ENCODE assay signal across 7 mouse cellular contexts in genomic region chr10:4620596-4621504, GRCm38 (mm10). TPM values are rescaled to one million over a fixed set of nuclear protein-coding genes. Genes with fewer than 3 reads are reported as not detected.
DNase-seq lines count a peak whose midpoint lies in the region; ATAC-seq and TF ChIP-seq lines count a peak whose summit lies in the region.

No protein-coding gene starts in this region.

- no peaks in the 10 kb centered on the region for H3K36me3 ChIP-seq in kidney, postnatal 0 days (ENCODE audit: insufficient read depth, low read length)
- no peaks in the 10 kb centered on the region for H3K36me3 ChIP-seq in midbrain, embryonic 14.5 days (ENCODE audit: control insufficient read depth, insufficient read depth, low read length)

- no peak overlapping the region for H3K4me2 ChIP-seq in kidney, postnatal 0 days (ENCODE audit: low read length)
- H3K4me2 ChIP-seq in midbrain, embryonic 14.5 days (ENCODE audit: low read length): no peak overlapping the region

- no peaks in the 10 kb centered on the region for H3K27me3 ChIP-seq in kidney, postnatal 0 days (ENCODE audit: insufficient read depth, low read length)
- H3K27me3 ChIP-seq in midbrain, embryonic 14.5 days (ENCODE audit: control insufficient read depth, insufficient read depth, low read length): no peaks in the 10 kb centered on the region

- peak; percentile 63 for DNase-seq in adrenal gland, postnatal 25 days
- DNase-seq in gastrocnemius, adult 8-10 months (ENCODE audit: low spot score in 2 of 2): peak; percentile 86 to 91
- DNase-seq in kidney, postnatal 0 days (ENCODE audit: low spot score): peak; percentile 41
- peak; percentile 86 for DNase-seq in skeletal muscle tissue, adult 2 months (ENCODE audit: low read depth, low spot score)
- no peak for DNase-seq in layer of hippocampus, postnatal 14 days (ENCODE audit: low spot score in 2 of 2)
- DNase-seq in midbrain, embryonic 14.5 days: no peak
- DNase-seq in frontal cortex, postnatal 36 days (ENCODE audit: low spot score in 2 of 2): no peak

- no peak for TF ChIP-seq CTCF in kidney, postnatal 0 days (IDR thresholded peaks at IDR 0.05; ENCODE audit: low read depth)

- ATAC-seq in kidney, postnatal 0 days (replicated peaks; ENCODE audit: low FRiP score, low read depth): 0 out of 2 replicates have a peak, but pooled peaks have one; percentile 22
- no peak for ATAC-seq in midbrain, embryonic 14.5 days (ENCODE audit: low FRiP score, low TSS enrichment)

- H3K4me1 ChIP-seq in kidney, postnatal 0 days (replicated peaks; ENCODE audit: insufficient read depth, low read length): 0 out of 2 replicates have a peak, but pooled peaks cover 2% of the 10 kb centered on the region
- no peaks in the 10 kb centered on the region for H3K4me1 ChIP-seq in midbrain, embryonic 14.5 days (ENCODE audit: control insufficient read depth, insufficient read depth, low read length)

- H3K27ac ChIP-seq in kidney, postnatal 0 days: no peak overlapping the region
- H3K27ac ChIP-seq in midbrain, embryonic 14.5 days (replicated peaks; ENCODE audit: low read depth, low read length): no peak overlapping the region

- WGBS in kidney, postnatal 0 days: 51% methylated on average over 24 of the region's 24 CpGs
- 89% methylated on average over 24 of the region's 24 CpGs for WGBS in midbrain, embryonic 14.5 days

- no peak overlapping the region for H3K4me3 ChIP-seq in kidney, postnatal 0 days (replicated peaks; ENCODE audit: low read depth, low read length)
- no peak overlapping the region for H3K4me3 ChIP-seq in midbrain, embryonic 14.5 days (replicated peaks; ENCODE audit: low read depth, low read length)

- H3K9ac ChIP-seq in kidney, postnatal 0 days (ENCODE audit: low read depth, low read length): no peak overlapping the region
- no peak overlapping the region for H3K9ac ChIP-seq in midbrain, embryonic 14.5 days (replicated peaks; ENCODE audit: low read length)

- H3K9me3 ChIP-seq in kidney, postnatal 0 days (replicated peaks; ENCODE audit: low read length): no peaks in the 10 kb centered on the region
- H3K9me3 ChIP-seq in midbrain, embryonic 14.5 days (ENCODE audit: control insufficient read depth, low read length): no peaks in the 10 kb centered on the region

RNA-seq across cellular contexts. Expression of gene Esr1, which starts 9.5 kb away (rescaled TPM):
- 12.0 and 12.8 TPM in 2 replicates for total RNA-seq in adrenal gland, postnatal 25 days (2021)
- total RNA-seq in gastrocnemius, adult 8-10 months (2022): 10 to 100 TPM; 30.6 to 39.3 (median 33.9) TPM
- 3.3 and 3.7 TPM in 2 replicates for polyA plus RNA-seq in kidney, postnatal 0 days (2015; fragmentation: Nextera tagmentation; extraction: Ambion mirVana)
- total RNA-seq in layer of hippocampus, postnatal 14 days (2021): 1 to 10 TPM; 1.3 to 1.4 TPM
- 0.27 and 0.30 TPM in 2 replicates for polyA plus RNA-seq in midbrain, embryonic 14.5 days (2014; fragmentation: Nextera tagmentation; extraction: Ambion mirVana)

Comparison
In these comparisons a context has a peak if more than half of its experiments do, and no peak if none do; other contexts are left out.
1. DNase-seq: peak in adrenal gland, postnatal 25 days (single experiment), gastrocnemius, adult 8-10 months (2 of 2), kidney, postnatal 0 days (single experiment) and skeletal muscle tissue, adult 2 months (single experiment); none in layer of hippocampus, postnatal 14 days (0 of 2), midbrain, embryonic 14.5 days (single experiment) and frontal cortex, postnatal 36 days (0 of 2).